Mouse (Mus musculus) heart, postnatal 0 days (tissue): ENCODE data around the gene Ccnt1.

Source experiments
- CTCF ChIP-seq: IDR thresholded peaks from 2 replicates; pipeline ENCODE4 v1.5.1; 2016; ENCODE audit warnings: antibody characterized with exemption, control low read depth, low read depth
- EP300 ChIP-seq: IDR thresholded peaks from 2 replicates; pipeline ENCODE4 v1.6.1; 2016; ENCODE audit warnings: antibody characterized with exemption, low read depth

GRCm38 (mm10) chr15:98595049-98595448 is 24.3 kb upstream of the Ccnt1 start:
- no peak for TF ChIP-seq CTCF
- TF ChIP-seq EP300, result no peak
